Mouse (Mus musculus) NIH3T3 (cell line): ENCODE results near the gene Syt3.

Experiments used
- DNase-seq: peaks from one replicate; pipeline ENCODE4 v3.0.0-alpha.2; 2012; ENCODE audit warnings: low read depth

Syt3 gene

GRCm38 (mm10) chr7:44357531-44357930 is 26.4 kb upstream of the Syt3 start:
- DNase-seq: no peak

GRCm38 (mm10) chr7:44358012-44358411 is 25.9 kb upstream of the Syt3 start:
- no peak for DNase-seq

GRCm38 (mm10) chr7:44358886-44359654 is 24.8 kb upstream of the Syt3 start:
- DNase-seq: no peak

GRCm38 (mm10) chr7:44359908-44360672 is 23.8 kb upstream of the Syt3 start:
- DNase-seq: no peak

GRCm38 (mm10) chr7:44360792-44361301 is 23.1 kb upstream of the Syt3 start:
- DNase-seq: no peak

GRCm38 (mm10) chr7:44372678-44373077 is 11.2 kb upstream of the Syt3 start:
- no peak for DNase-seq

- no peak for DNase-seq
Measured at GRCm38 (mm10) chr7:44373460-44373859, 10.4 kb upstream of the Syt3 start.

GRCm38 (mm10) chr7:44373889-44374652 is 9.8 kb upstream of the Syt3 start:
- peak; percentile 91 for DNase-seq

GRCm38 (mm10) chr7:44374756-44375155 is 9.1 kb upstream of the Syt3 start:
- DNase-seq: peak; percentile 39

- no peak for DNase-seq
Measured at GRCm38 (mm10) chr7:44375207-44375606, 8.7 kb upstream of the Syt3 start.

- DNase-seq: no peak
Measured at GRCm38 (mm10) chr7:44375793-44376192, 8.1 kb upstream of the Syt3 start.

GRCm38 (mm10) chr7:44378290-44378689 is 5.6 kb upstream of the Syt3 start:
- peak; percentile 38 for DNase-seq

- DNase-seq: no peak
Measured at GRCm38 (mm10) chr7:44382541-44382940, 1.4 kb upstream of the Syt3 start.

- no peak for DNase-seq
Measured at GRCm38 (mm10) chr7:44384716-44385059, 786 bp downstream of the Syt3 start.

GRCm38 (mm10) chr7:44385720-44386119 is 1.8 kb downstream of the Syt3 start, which contains the start of gene 1700008O03Rik:
Gene 1700008O03Rik, minus strand, starts transcription at chr7:44385820.
- no peak for DNase-seq

- DNase-seq: no peak
Measured at GRCm38 (mm10) chr7:44391831-44392230, 7.9 kb downstream of the Syt3 start.

GRCm38 (mm10) chr7:44392341-44392740 is 8.4 kb downstream of the Syt3 start:
- DNase-seq: no peak

GRCm38 (mm10) chr7:44393284-44393683 is 9.4 kb downstream of the Syt3 start:
- no peak for DNase-seq

GRCm38 (mm10) chr7:44398570-44398969 is 14.7 kb downstream of the Syt3 start:
- DNase-seq: peak; percentile 64

- DNase-seq: no peak
Measured at GRCm38 (mm10) chr7:44401673-44402072, 17.8 kb downstream of the Syt3 start.

GRCm38 (mm10) chr7:44405346-44406014 is 21.6 kb downstream of the Syt3 start:
- DNase-seq: peak; percentile 85

- DNase-seq: no peak
Measured at GRCm38 (mm10) chr7:44406015-44406355, 22.1 kb downstream of the Syt3 start.
